Mouse (Mus musculus): ENCODE results near the gene Pla2g6.

- TF ChIP-seq CTCF (IDR thresholded peaks at IDR 0.05; ENCODE audit: extremely low read depth, insufficient read depth, insufficient read length, insufficient replicate concordance): no peak
- TF ChIP-seq POLR2A (IDR thresholded peaks at IDR 0.05; ENCODE audit: low read depth, low read length): no peak
These were observed 66.4 kb downstream of the Pla2g6 start for GRCm38 (mm10) chr15:79261757-79262156.

All from spleen, adult 2 months (tissue).